Mouse (Mus musculus) neural tube, embryonic 13.5 days (tissue): ENCODE measurements around the gene 1700029P11Rik. TPM values are rescaled to one million over a fixed set of nuclear protein-coding genes. Genes with fewer than 3 reads are reported as not detected.
A peak's percentile ranks its signal among the peaks of the same experiment; 100 is the strongest.

Experiments used
- ATAC-seq: fragments of 200-750 bp; cut with Nextera tagmentation; 2 replicates; pipeline ENCODE4 v1.8.0; 2017; ENCODE audit warnings: low read depth, mild to moderate bottlenecking, moderate TSS enrichment, moderate library complexity
- H3K27ac ChIP-seq: fragments of 300-500 bp; sonication (generic); replicated peaks from 2 replicates; pipeline ENCODE4 v1.5.1; 2015; ENCODE audit warnings: moderate library complexity, mild to moderate bottlenecking, inconsistent platforms
- H3K27me3 ChIP-seq: fragments of 300-500 bp; sonication (generic); 2 replicates; pipeline ENCODE4 v1.6.1; 2015; ENCODE audit warnings: mild to moderate bottlenecking, inconsistent platforms
- H3K36me3 ChIP-seq: fragments of 300-500 bp; sonication (generic); 2 replicates; pipeline ENCODE4 v1.6.1; 2015; ENCODE audit warnings: mild to moderate bottlenecking, inconsistent platforms
- H3K4me1 ChIP-seq: fragments of 300-500 bp; sonication (generic); replicated peaks from 2 replicates; pipeline ENCODE4 v1.6.1; 2015; ENCODE audit warnings: inconsistent platforms
- H3K4me2 ChIP-seq: fragments of 300-500 bp; sonication (generic); 2 replicates; pipeline ENCODE4 v1.6.1; 2015; ENCODE audit warnings: inconsistent platforms, mild to moderate bottlenecking, moderate library complexity
- H3K4me3 ChIP-seq: fragments of 300-500 bp; sonication (generic); 2 replicates; pipeline ENCODE4 v1.5.1; 2015; ENCODE audit warnings: mild to moderate bottlenecking, inconsistent platforms
- H3K9ac ChIP-seq: fragments of 300-500 bp; sonication (generic); 2 replicates; pipeline ENCODE4 v1.6.1; 2015; ENCODE audit warnings: moderate library complexity, mild to moderate bottlenecking, inconsistent platforms
- H3K9me3 ChIP-seq: fragments of 300-500 bp; sonication (generic); 2 replicates; pipeline ENCODE4 v1.6.1; 2016; ENCODE audit warnings: inconsistent platforms
- WGBS: fragments of 180-500 bp; shearing (Covaris S2); methylation state at CpG from one replicate; pipeline ENCODE4 v1.1.7; 2015; 5-methylcytosine and 5-hydroxymethylcytosine counted together
- polyA plus RNA-seq: library from polyadenylated mRNA; unstranded; fragments of >200 nt; fragmentation: Nextera tagmentation; extraction: Ambion mirVana; gene quantifications from 2 replicates; pipeline ENCODE4 v1.2.1, GENCODE M21; 2015

Gene 1700029P11Rik
- polyA plus RNA-seq, 1 experiment from 2014 or later, result not detected

DNA sequence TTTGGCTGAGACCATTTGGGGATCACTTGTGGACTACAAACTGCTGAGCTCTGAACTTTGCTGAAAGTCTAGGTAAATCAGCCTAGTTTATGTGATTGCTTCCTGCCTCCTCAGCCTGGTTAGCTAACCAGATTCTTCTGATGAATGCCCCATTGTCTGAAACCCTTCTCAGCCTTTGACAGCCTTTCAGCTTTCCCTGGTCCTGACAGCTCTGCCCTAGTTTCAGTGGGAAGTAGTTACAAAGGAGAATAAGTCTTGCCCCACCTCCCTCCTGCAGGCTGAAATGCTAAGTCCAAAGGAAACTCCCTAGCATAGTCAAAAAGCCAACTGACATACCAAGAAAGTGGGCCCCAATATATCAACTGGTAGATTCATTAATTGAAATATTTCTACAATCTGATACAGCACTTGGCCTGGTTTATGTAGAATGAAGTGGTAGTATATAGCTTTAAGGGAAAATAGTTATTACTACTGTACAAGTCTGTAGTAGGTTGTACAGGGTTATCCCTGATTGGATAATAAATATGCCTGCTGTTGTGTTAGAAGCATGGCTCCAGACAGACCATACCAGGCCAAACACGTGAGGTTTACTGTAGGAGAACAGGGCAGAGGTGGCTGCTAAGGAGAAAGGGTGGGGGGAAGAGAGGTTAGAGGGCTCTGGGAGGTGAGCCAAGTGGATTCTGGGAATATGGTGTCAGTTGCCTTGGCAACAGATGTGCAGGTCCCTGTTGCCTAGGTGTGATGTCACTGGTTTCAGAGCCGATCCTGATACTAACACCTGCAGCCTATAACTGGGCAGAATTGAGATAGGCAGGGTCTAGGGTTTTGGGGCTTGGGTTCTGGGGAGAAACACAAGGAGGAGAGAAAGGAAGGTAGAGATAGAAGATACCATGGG is 5.2 kb downstream of the 1700029P11Rik start:
- H3K4me1 ChIP-seq, result peaks cover 13% of the 10 kb centered on the region; the same call in 1 of the 2 replicates
- no peaks in the 10 kb centered on the region for H3K27me3 ChIP-seq
- no peaks in the 10 kb centered on the region for H3K36me3 ChIP-seq
- ATAC-seq, result no peak
- no peak overlapping the region for H3K4me2 ChIP-seq
- no peak overlapping the region for H3K9ac ChIP-seq
- H3K4me3 ChIP-seq, result no peak overlapping the region
- WGBS, result 73% methylated on average over 2 of the region's 2 CpGs
- no peak overlapping the region for H3K27ac ChIP-seq
- H3K9me3 ChIP-seq, result no peaks in the 10 kb centered on the region

DNA sequence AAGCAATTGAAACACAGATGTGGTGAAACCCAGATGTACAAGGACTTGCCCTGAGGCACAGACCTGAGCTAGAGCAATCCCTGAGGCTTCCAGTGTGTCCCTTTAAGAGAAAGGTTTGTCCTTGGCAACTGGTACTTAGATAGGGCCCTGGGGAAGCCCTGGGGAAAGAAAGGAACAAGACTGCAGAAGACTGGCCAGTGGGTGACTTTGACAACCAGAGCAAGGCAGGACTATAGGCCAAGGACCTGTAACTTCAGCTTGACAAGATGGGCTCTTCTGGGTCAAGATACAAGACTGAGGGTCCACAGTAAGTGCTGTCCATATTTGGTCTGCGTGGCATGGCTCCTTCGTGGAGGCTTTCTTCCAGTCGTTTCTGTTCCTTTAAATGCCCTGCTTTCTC is 7.3 kb downstream of the 1700029P11Rik start, which contains the start of gene Xrcc6:
Xrcc6 (plus strand) TSS at position 190 of the 400 bp plus-strand sequence.
- Histone ChIP-seq H3K9me3 (no peaks in the 10 kb centered on the region), H3K36me3 (peaks cover 6% of the 10 kb centered on the region; the same call in 1 of the 2 replicates), H3K4me1 (peaks cover 13% of the 10 kb centered on the region; the same call in 1 of the 2 replicates), H3K27ac (no peak within 1 kb of the TSS), H3K27me3 (no peaks in the 10 kb centered on the region), H3K4me3 (no peak within 1 kb of the TSS), H3K4me2 (no peak within 1 kb of the TSS), H3K9ac (no peak within 1 kb of the TSS)
- ATAC-seq, result no peak
- 85% methylated on average over 3 of the region's 3 CpGs for WGBS

DNA sequence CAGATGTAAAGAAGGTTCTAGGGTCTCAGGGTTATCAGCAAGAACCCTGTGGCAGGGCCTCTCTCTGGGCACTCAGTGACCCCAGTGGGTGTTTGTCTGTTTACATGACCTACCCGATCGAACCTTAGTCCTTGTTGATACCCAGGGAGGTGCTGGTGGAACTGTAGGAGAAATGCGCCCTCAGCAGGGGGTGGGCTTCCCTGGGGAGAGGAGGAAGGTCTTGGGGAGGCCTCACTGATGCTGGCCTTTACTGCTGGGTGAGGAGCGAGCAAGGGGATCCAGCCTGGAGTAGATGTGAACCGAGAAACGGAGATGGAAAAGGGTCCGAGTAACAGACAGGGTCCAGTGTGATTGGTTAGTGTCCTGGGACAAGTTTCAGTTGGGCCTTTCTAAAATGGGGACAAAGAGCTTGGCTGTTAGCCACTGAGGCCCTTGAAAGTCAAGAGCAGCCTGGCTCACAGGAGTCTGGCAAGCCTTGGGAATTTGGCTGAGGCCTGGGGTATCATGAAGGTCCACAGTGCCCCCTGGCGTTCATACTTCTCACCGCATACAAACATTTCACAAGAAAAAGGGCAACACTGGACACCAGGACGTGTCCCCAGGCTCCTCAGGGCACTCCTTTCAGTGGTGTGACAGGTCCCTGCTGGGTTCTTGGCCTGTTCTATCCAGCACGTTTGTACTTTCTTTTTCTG is 9.2 kb downstream of the 1700029P11Rik start:
- Histone ChIP-seq H3K36me3 (peaks cover 24% of the 10 kb centered on the region), H3K9me3 (no peaks in the 10 kb centered on the region), H3K4me2 (no peak overlapping the region), H3K27ac (no peak overlapping the region), H3K4me1 (peaks cover 13% of the 10 kb centered on the region; the same call in 1 of the 2 replicates), H3K4me3 (no peak overlapping the region), H3K27me3 (no peaks in the 10 kb centered on the region), H3K9ac (no peak overlapping the region)
- peak; percentile 77; the same call in 1 of the 2 replicates for ATAC-seq
- WGBS, result 42% methylated on average over 11 of the region's 11 CpGs

DNA sequence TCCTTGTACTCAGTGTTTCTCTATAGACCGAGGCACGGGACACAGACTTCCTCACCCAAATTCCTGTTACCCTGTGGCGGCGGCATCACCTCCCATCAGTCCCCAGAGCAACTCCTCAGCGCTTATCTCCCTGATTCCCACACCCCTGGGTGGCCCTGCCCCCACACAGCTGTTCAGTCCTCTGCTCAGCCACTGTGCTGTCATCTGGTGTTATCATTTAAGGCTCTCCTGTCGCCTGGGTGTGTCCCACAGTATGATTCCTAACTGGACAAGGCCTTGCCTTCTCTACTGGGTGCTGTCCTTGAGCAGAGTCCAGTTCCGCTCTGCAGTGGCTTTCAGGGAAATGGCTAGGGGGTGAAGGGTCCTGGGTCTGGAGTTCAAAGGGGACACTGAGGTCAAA is 10.2 kb downstream of the 1700029P11Rik start:
- Histone ChIP-seq H3K4me2 (no peak overlapping the region), H3K27me3 (no peaks in the 10 kb centered on the region), H3K4me1 (peaks cover 8% of the 10 kb centered on the region; the same call in 1 of the 2 replicates), H3K9me3 (no peaks in the 10 kb centered on the region), H3K36me3 (peaks cover 35% of the 10 kb centered on the region), H3K27ac (no peak overlapping the region), H3K4me3 (no peak overlapping the region), H3K9ac (no peak overlapping the region)
- no peak for ATAC-seq
- 58% methylated on average over 7 of the region's 7 CpGs for WGBS

DNA sequence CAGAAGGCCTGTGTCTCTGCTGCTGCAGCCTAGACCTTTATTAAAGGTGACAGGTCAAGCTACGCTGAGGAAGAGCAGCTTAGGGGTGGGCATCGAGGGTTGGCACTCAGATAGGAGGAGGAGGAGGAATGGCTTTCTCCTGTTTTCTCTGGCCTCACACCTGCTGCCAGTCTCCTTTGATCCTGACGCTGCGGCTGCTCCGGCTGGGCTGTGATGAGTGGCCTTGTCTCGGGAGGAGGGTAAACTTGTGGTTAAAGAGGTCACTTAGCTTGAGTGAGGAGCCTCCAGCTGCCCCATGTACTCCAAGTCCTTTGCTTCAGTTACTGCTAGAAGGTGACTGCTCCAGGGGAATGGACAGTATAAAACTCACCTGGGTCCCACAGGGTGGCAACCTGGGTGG is 13.7 kb downstream of the 1700029P11Rik start:
- ATAC-seq, result no peak
- Histone ChIP-seq H3K4me1 (peaks cover 4% of the 10 kb centered on the region; the same call in 1 of the 2 replicates), H3K4me3 (no peak overlapping the region), H3K36me3 (peaks cover 67% of the 10 kb centered on the region), H3K9me3 (no peaks in the 10 kb centered on the region), H3K4me2 (no peak overlapping the region), H3K27me3 (no peaks in the 10 kb centered on the region), H3K27ac (no peak overlapping the region), H3K9ac (no peak overlapping the region)
- WGBS, result 84% methylated on average over 6 of the region's 6 CpGs

DNA sequence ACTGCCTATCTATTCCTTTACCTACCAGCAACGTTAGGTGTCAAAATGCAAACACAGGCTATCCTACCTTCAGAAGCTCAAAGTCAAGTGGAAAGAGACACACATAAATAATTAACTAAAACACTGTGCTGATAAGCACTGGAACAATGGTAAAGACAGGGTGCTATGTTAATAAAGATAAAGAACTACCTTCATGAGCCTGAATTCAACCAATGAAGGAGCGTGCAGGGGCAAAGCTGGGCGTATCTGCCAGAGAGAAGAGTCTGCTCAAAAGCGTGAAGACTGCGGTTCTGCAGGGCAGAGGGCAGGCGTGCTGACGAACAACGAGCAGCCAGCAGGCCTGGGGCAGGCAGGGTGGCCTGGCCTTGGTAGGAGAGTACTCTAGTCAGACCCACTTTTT is 23.9 kb downstream of the 1700029P11Rik start:
- no peak overlapping the region for H3K4me2 ChIP-seq
- 92% methylated on average over 8 of the region's 8 CpGs for WGBS
- H3K4me1 ChIP-seq, result no peaks in the 10 kb centered on the region
- H3K27me3 ChIP-seq, result no peaks in the 10 kb centered on the region
- H3K9ac ChIP-seq, result no peak overlapping the region
- ATAC-seq, result no peak
- no peak overlapping the region for H3K4me3 ChIP-seq
- H3K27ac ChIP-seq, result no peak overlapping the region
- no peaks in the 10 kb centered on the region for H3K9me3 ChIP-seq
- H3K36me3 ChIP-seq, result peaks cover 50% of the 10 kb centered on the region

DNA sequence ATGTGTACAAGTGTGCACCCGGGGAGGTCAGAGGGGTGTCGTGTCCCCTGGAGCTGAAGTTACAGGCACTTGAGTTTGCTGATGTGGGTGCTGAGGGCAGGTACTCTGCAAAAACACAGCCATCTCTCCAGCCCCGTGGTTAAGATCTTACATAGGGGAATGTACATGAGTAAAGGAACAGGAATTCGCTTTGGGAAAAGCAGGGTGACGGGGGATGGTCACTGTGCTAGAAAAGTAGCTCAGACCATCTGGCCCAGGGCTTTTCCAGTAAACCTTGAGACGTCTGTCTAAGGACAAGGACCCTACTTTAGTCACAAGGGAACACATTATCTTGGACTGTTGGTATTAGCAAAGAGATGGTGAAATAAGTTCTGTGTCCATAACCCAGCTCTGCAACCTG is 31.6 kb downstream of the 1700029P11Rik start:
- H3K4me3 ChIP-seq, result no peak overlapping the region
- no peak overlapping the region for H3K9ac ChIP-seq
- no peaks in the 10 kb centered on the region for H3K27me3 ChIP-seq
- WGBS, result 91% methylated on average over 6 of the region's 6 CpGs
- ATAC-seq, result no peak
- 0 out of 2 replicates have a peak, but pooled peaks cover 6% of the 10 kb centered on the region for H3K36me3 ChIP-seq
- H3K9me3 ChIP-seq, result no peaks in the 10 kb centered on the region
- H3K4me2 ChIP-seq, result no peak overlapping the region
- peaks cover 29% of the 10 kb centered on the region for H3K4me1 ChIP-seq
- H3K27ac ChIP-seq, result no peak overlapping the region

DNA sequence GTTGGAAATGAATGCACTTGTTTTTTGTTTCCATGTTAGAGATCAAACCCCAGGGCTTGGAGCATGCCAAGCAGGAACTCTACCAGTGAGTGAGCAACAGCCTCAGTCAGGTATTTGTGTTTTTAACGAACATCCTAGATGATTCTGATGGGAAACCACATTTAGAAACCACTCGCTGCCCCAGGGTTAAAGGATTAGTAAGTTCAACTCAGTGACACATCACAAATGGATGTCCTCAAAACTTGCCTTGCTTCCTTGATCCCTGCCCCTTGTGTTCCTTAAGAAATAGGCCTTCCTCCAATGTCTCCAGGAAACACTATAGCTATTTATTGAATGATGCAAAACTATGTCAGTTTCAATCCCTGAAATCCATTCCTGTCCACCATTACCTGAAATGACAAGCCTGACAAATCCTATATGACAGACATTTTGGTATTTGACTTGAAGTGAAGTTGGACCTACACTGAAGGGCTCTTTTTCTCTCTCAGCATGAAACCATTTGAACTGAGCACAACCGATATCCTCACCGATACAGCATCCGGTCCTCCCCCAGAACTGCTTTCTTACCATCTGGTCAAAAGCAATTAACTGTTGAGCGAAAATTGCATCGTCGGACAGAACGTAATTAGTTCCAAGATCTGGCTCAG is 34.5 kb downstream of the 1700029P11Rik start:
- peaks cover 10% of the 10 kb centered on the region for H3K36me3 ChIP-seq
- H3K27me3 ChIP-seq, result no peaks in the 10 kb centered on the region
- WGBS, result 21% methylated on average over 9 of the region's 9 CpGs
- H3K4me2 ChIP-seq, result peak overlapping the region; percentile 92
- H3K4me3 ChIP-seq, result peak overlapping the region; percentile 61
- H3K4me1 ChIP-seq, result peaks cover 36% of the 10 kb centered on the region
- no peak for ATAC-seq
- H3K9me3 ChIP-seq, result no peaks in the 10 kb centered on the region
- peak overlapping the region; percentile 82 for H3K9ac ChIP-seq
- H3K27ac ChIP-seq, result peak overlapping the region; percentile 70

DNA sequence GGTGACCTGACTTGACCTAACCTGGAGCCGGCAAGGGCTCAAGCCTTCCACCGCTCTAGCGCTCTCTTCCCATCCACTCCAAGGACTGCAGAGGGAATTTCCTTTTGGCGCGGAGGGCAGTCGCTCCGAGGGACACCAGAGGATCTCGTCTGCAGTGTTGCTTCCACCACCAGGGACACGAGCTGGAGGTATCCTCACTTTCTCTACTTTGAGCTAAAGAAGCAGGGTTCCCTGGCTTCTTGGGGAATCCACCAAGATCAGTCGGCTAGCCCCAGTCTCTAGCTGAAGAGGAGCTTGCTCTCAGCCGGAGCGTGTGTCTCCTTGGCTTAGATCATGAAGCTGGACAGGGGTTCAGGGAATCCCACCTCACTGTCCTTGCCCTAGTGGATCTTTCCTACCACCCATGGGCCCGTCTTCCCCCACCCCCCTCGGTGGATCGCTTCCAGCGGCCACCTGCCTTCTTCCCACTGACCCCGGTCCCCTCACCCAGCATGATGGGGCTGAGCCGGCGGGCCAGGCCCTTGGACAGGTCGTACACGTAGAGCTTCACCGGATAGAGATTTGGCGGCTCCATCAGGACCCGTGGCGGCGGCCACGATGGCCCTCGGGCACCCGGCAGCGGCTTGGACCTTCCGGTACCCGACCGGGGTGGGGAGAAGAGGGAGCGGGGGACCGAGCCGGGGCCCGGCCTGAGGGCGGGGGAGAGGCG is 35.2 kb downstream of the 1700029P11Rik start:
- peaks cover 36% of the 10 kb centered on the region for H3K4me1 ChIP-seq
- peaks cover 13% of the 10 kb centered on the region for H3K36me3 ChIP-seq
- H3K27ac ChIP-seq, result peak overlapping the region; percentile 70
- WGBS, result under 1% methylated on average over 37 of the region's 39 CpGs
- peak overlapping the region; percentile 92 for H3K4me2 ChIP-seq
- H3K4me3 ChIP-seq, result peak overlapping the region; percentile 61
- no peaks in the 10 kb centered on the region for H3K27me3 ChIP-seq
- no peaks in the 10 kb centered on the region for H3K9me3 ChIP-seq
- peak; percentile 73; the same call in 1 of the 2 replicates for ATAC-seq
- H3K9ac ChIP-seq, result peak overlapping the region; percentile 82

DNA sequence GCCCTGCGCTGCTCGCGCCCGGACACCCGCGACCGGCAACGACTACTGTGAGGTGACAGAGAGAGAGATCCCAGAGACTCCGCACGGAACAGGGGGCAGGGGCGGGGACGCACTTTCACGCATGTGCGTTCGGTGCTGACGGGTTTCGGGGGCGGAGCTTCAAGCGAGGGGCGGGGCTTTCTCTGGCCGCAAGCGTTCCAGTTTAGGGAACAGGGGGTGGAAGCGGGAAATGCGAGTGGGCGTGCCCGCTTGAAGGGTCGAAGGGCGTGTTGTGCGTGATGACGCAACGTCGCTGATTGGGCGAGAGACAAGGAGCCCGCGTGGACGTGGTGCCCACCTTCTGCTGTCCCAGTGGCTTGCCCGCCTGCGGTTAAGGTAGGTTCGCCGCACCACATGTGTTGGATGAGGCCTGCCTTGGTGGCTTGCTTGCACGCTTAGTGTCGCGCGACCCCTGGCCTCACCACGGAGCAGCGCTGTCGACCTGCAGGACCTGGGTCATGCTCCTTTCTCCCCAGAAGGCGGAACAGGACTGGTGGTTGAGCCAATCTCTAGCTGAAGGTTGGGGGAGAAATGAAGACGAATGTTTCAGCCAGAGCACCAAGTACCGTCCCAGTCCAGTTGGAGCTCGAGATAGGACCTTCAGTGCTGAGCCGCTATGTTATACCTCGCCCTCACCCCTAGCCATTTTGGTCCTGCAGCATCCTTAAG is 35.9 kb downstream of the 1700029P11Rik start:
- peak overlapping the region; percentile 76 for H3K27ac ChIP-seq
- peak; percentile 96 for ATAC-seq
- H3K27me3 ChIP-seq, result no peaks in the 10 kb centered on the region
- under 1% methylated on average over 47 of the region's 53 CpGs for WGBS
- peaks cover 13% of the 10 kb centered on the region for H3K36me3 ChIP-seq
- no peaks in the 10 kb centered on the region for H3K9me3 ChIP-seq
- H3K4me1 ChIP-seq, result peaks cover 36% of the 10 kb centered on the region
- H3K4me2 ChIP-seq, result peak overlapping the region; percentile 92
- peak overlapping the region; percentile 82 for H3K9ac ChIP-seq
- H3K4me3 ChIP-seq, result peak overlapping the region; percentile 61

DNA sequence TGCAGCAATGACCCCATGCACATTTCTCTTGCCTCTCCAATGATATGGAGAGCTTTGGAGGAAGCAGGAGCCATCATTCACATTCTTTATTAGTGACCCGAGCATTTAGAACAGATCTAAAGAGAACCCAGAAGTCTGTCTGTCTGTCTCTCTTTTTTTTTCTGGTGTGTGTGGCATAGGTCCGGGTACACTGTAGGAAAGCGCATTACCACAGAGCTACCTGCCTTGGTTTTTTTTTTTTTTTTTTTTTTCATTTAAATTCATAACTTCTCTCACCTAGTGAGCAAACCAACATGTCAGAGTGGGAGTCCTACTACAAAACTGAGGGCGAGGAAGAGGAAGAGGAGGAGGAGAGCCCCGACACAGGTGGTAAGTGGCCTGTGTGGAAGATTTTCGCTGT is 36.5 kb downstream of the 1700029P11Rik start:
- peak overlapping the region; percentile 92 for H3K4me2 ChIP-seq
- peak overlapping the region; percentile 76 for H3K27ac ChIP-seq
- peaks cover 18% of the 10 kb centered on the region for H3K36me3 ChIP-seq
- H3K9me3 ChIP-seq, result no peaks in the 10 kb centered on the region
- peak overlapping the region; percentile 79 for H3K9ac ChIP-seq
- ATAC-seq, result peak; percentile 2; the same call in 1 of the 2 replicates
- H3K4me1 ChIP-seq, result peaks cover 36% of the 10 kb centered on the region
- 26% methylated on average over 6 of the region's 6 CpGs for WGBS
- no peaks in the 10 kb centered on the region for H3K27me3 ChIP-seq
- peak overlapping the region; percentile 61 for H3K4me3 ChIP-seq
